Comparison of ENCODE assay signal across 8 mouse cellular contexts in genomic region chr11:23770510-23770759, GRCm38 (mm10). TPM values are rescaled to one million over a fixed set of nuclear protein-coding genes. Genes with fewer than 3 reads are reported as not detected.
DNase-seq lines count a peak whose midpoint lies in the region; ATAC-seq and TF ChIP-seq lines count a peak whose summit lies in the region.

No protein-coding gene starts in this region.

- H3K9me3 ChIP-seq in heart, embryonic 15.5 days (replicated peaks), result no peaks in the 10 kb centered on the region
- H3K9me3 ChIP-seq in MEL (replicated peaks; ENCODE audit: insufficient read depth, low read length), result no peaks in the 10 kb centered on the region
- no peaks in the 10 kb centered on the region for H3K9me3 ChIP-seq in midbrain, embryonic 10.5 days (replicated peaks)

- no peak for ATAC-seq in heart, embryonic 15.5 days (replicated peaks; ENCODE audit: insufficient number of reproducible peaks, insufficient read depth, low FRiP score, low read depth)

- under 1% methylated on average over 24 of the region's 24 CpGs for WGBS in heart, embryonic 15.5 days
- WGBS in midbrain, embryonic 10.5 days, result under 1% methylated on average over 24 of the region's 24 CpGs

- H3K4me3 ChIP-seq in heart, embryonic 15.5 days, result peak overlapping the region; percentile 80
- peak overlapping the region; percentile 56 to 81 for H3K4me3 ChIP-seq in MEL (ENCODE audit: control insufficient read depth in 1 of 2, insufficient read depth in 1 of 2, low read depth in 2 of 2, low read length in 2 of 2)
- H3K4me3 ChIP-seq in midbrain, embryonic 10.5 days, result peak overlapping the region; percentile 79

- H3K9ac ChIP-seq in heart, embryonic 15.5 days, result peak overlapping the region; percentile 82
- H3K9ac ChIP-seq in MEL (ENCODE audit: control insufficient read depth, low read depth, low read length, poor library complexity, severe bottlenecking), result peak overlapping the region; percentile 63

- no peaks in the 10 kb centered on the region for H3K36me3 ChIP-seq in heart, embryonic 15.5 days
- H3K36me3 ChIP-seq in MEL (ENCODE audit: control insufficient read depth in 1 of 2, insufficient read depth in 2 of 2, low read length in 2 of 2), result peaks cover 0 to 14% of the 10 kb centered on the region in 2 experiments; a peak in 2 of 4 replicates
- no peaks in the 10 kb centered on the region for H3K36me3 ChIP-seq in midbrain, embryonic 10.5 days

- H3K4me1 ChIP-seq in heart, embryonic 15.5 days (replicated peaks), result peaks cover 13% of the 10 kb centered on the region
- peaks cover 11 to 16% of the 10 kb centered on the region in 2 experiments for H3K4me1 ChIP-seq in MEL (ENCODE audit: control insufficient read depth in 1 of 2, insufficient read depth in 2 of 2, low read length in 2 of 2)
- H3K4me1 ChIP-seq in midbrain, embryonic 10.5 days, result peaks cover 10% of the 10 kb centered on the region

- no peak for DNase-seq in heart, adult 8-10 months (ENCODE audit: low spot score)
- no peak for DNase-seq in MEL (ENCODE audit: low read depth, low spot score)
- DNase-seq in forelimb bud, embryonic 11.5 days (ENCODE audit: low read depth, low spot score), result peak; percentile 65
- peak; percentile 86 for DNase-seq in midbrain, embryonic 10.5 days (ENCODE audit: low spot score)
- DNase-seq in layer of hippocampus, adult 11-12 months (ENCODE audit: low spot score), result no peak
- no peak for DNase-seq in T-cell, adult 2 months (ENCODE audit: low spot score)
- DNase-seq in spleen, adult 18-20 months, result no peak

- no peak for TF ChIP-seq CTCF in MEL (IDR thresholded peaks at IDR 0.05 in 2 of 3, conservative IDR thresholded peaks at IDR 0.05 in 1 of 3; ENCODE audit: control insufficient read depth in 1 of 3, insufficient read depth in 1 of 3, low read depth in 2 of 3, low read length in 3 of 3, poor library complexity in 1 of 3, severe bottlenecking in 1 of 3)

- no peak for TF ChIP-seq EP300 in MEL (IDR thresholded peaks at IDR 0.05; ENCODE audit: low read depth in 1 of 2, low read length in 2 of 2)

- H3K4me2 ChIP-seq in heart, embryonic 15.5 days, result peak overlapping the region; percentile 79

- no peaks in the 10 kb centered on the region for H3K27me3 ChIP-seq in heart, embryonic 15.5 days
- no peaks in the 10 kb centered on the region for H3K27me3 ChIP-seq in MEL (ENCODE audit: control insufficient read depth in 1 of 2, insufficient read depth in 2 of 2, low read length in 2 of 2)
- H3K27me3 ChIP-seq in midbrain, embryonic 10.5 days (ENCODE audit: low read depth, poor library complexity, severe bottlenecking), result peaks cover 40% of the 10 kb centered on the region

- no peak for TF ChIP-seq POLR2A in MEL (IDR thresholded peaks at IDR 0.05; ENCODE audit: control insufficient read depth in 1 of 2, insufficient read depth in 1 of 2, low read depth in 1 of 2, low read length in 2 of 2, poor library complexity in 1 of 2)

- no peak for TF ChIP-seq RAD21 in MEL (IDR thresholded peaks at IDR 0.05; ENCODE audit: low read depth, low read length)

- peaks cover 1% of the 10 kb centered on the region; the same call in 1 of the 2 replicates for H3K79me2 ChIP-seq in MEL (ENCODE audit: control insufficient read depth, insufficient read depth, low read length, poor library complexity)

- H3K27ac ChIP-seq in heart, embryonic 15.5 days, result peak overlapping the region; percentile 99
- H3K27ac ChIP-seq in MEL (ENCODE audit: control insufficient read depth, low read depth, low read length), result peak overlapping the region; percentile 86
- peak overlapping the region; percentile 93 for H3K27ac ChIP-seq in midbrain, embryonic 10.5 days (replicated peaks)

TF ChIP-seq in MEL, 35 proteins besides CTCF, POLR2A, EP300 and RAD21:
- no peak for TF ChIP-seq MAZ (IDR thresholded peaks at IDR 0.05; ENCODE audit: low read depth, low read length)
- 0 out of 2 replicates have a peak, but pooled peaks have one; percentile 51 for TF ChIP-seq TBP (IDR thresholded peaks at IDR 0.05; ENCODE audit: low read depth, low read length)

RNA-seq across cellular contexts. Expression of gene Rel, which starts 0.3 kb away (rescaled TPM):
- polyA plus RNA-seq in heart, embryonic 15.5 days (2015; fragmentation: Nextera tagmentation; extraction: Ambion mirVana), result 1.3 and 1.4 TPM in 2 replicates
- total RNA-seq in heart, adult 8-10 months (2022), result 1 to 10 TPM; 6.3 to 8.5 (median 7.3) TPM
- 0.42 and 1.2 TPM in 2 replicates for total RNA-seq in MEL (2012; rRNA removed)
- 1 to 10 TPM in 1 of 2 experiments, not detected in 1; 2.5 TPM for polyA plus RNA-seq in MEL (2012; ENCODE audit: insufficient read depth in 1 of 2, insufficient read length in 2 of 2, low read depth in 1 of 2, low replicate concordance in 2 of 2, missing spikeins in 1 of 2)
- 0.55 and 0.59 TPM in 2 replicates for polyA plus RNA-seq in midbrain, embryonic 10.5 days (2016; fragmentation: Nextera tagmentation; extraction: Ambion mirVana)

Comparison
In these comparisons a context has a peak if more than half of its experiments do, and no peak if none do; other contexts are left out.
1. DNase-seq: peak in forelimb bud, embryonic 11.5 days (single experiment) and midbrain, embryonic 10.5 days (single experiment); none in heart, adult 8-10 months (single experiment), MEL (single experiment), layer of hippocampus, adult 11-12 months (single experiment), T-cell, adult 2 months (single experiment) and spleen, adult 18-20 months (0 of 2).
2. Peak in every context shown above with its lines, with median percentiles within 50 percentile points of each other: H3K27ac ChIP-seq and H3K4me3 ChIP-seq.